Mouse (Mus musculus): ENCODE results near the gene Smc5.

Gene Smc5

GRCm38 (mm10) chr19:23188986-23189385, 84.7 kb downstream of the Smc5 start:
- DNase-seq (ENCODE audit: low read depth) = no peak

GRCm38 (mm10) chr19:23187732-23188131, 86.0 kb downstream of the Smc5 start:
- DNase-seq (ENCODE audit: low read depth) = no peak

- DNase-seq (ENCODE audit: low read depth) = no peak
Observed at GRCm38 (mm10) chr19:23184068-23184467, 89.6 kb downstream of the Smc5 start.

GRCm38 (mm10) chr19:23183493-23183892, 90.2 kb downstream of the Smc5 start:
- no peak for DNase-seq (ENCODE audit: low read depth)

GRCm38 (mm10) chr19:23178533-23178932, 95.2 kb downstream of the Smc5 start:
- DNase-seq (ENCODE audit: low read depth) = no peak

GRCm38 (mm10) chr19:23175511-23175910, 98.2 kb downstream of the Smc5 start:
- DNase-seq (ENCODE audit: low read depth) = no peak

- no peak for DNase-seq (ENCODE audit: low read depth)
Observed at GRCm38 (mm10) chr19:23175090-23175489, 98.6 kb downstream of the Smc5 start.

- no peak for DNase-seq (ENCODE audit: low read depth)
Observed at GRCm38 (mm10) chr19:23171136-23171535, 102.6 kb downstream of the Smc5 start.

GRCm38 (mm10) chr19:23170476-23170875, 103.2 kb downstream of the Smc5 start:
- DNase-seq (ENCODE audit: low read depth) = no peak

- no peak for DNase-seq (ENCODE audit: low read depth)
Observed at GRCm38 (mm10) chr19:23169659-23170050, 104.0 kb downstream of the Smc5 start.

GRCm38 (mm10) chr19:23168899-23169658, 104.6 kb downstream of the Smc5 start:
- DNase-seq (ENCODE audit: low read depth) = no peak

GRCm38 (mm10) chr19:23166550-23167284, 107.0 kb downstream of the Smc5 start:
- no peak for DNase-seq (ENCODE audit: low read depth)

GRCm38 (mm10) chr19:23164651-23165240, 109.0 kb downstream of the Smc5 start:
- DNase-seq (ENCODE audit: low read depth) = no peak

- DNase-seq (ENCODE audit: low read depth) = no peak
Observed at GRCm38 (mm10) chr19:23163361-23163760, 110.3 kb downstream of the Smc5 start.

GRCm38 (mm10) chr19:23162877-23163276, 110.8 kb downstream of the Smc5 start:
- DNase-seq (ENCODE audit: low read depth) = no peak

- no peak for DNase-seq (ENCODE audit: low read depth)
Observed at GRCm38 (mm10) chr19:23162387-23162809, 111.3 kb downstream of the Smc5 start.

GRCm38 (mm10) chr19:23159780-23160395, 113.8 kb downstream of the Smc5 start:
- no peak for DNase-seq (ENCODE audit: low read depth)

Data from c-Kit-positive CD71-positive TER-119-negative erythroid progenitor cells, embryonic 14.5 days (primary cell).